Mouse (Mus musculus) forebrain, postnatal 0 days (tissue): ENCODE data around the gene Usp3. TPM values are rescaled to one million over a fixed set of nuclear protein-coding genes. Genes with fewer than 3 reads are reported as not detected.

Experiments
- ATAC-seq: fragments of 200-750 bp; cut with Nextera tagmentation; 2 replicates; pipeline ENCODE4 v1.8.0; 2017; ENCODE audit warnings: mild to moderate bottlenecking, moderate library complexity
- DNase-seq: peaks from one replicate; pipeline ENCODE4 v3.0.0-alpha.2; 2015
- H3K27ac ChIP-seq: fragments of 300-500 bp; sonication (generic); 2 replicates; pipeline ENCODE4 v1.5.1; 2014; ENCODE audit warnings: low read depth, mild to moderate bottlenecking, antibody characterized with exemption, low read length, moderate library complexity, mixed read lengths
- H3K27me3 ChIP-seq: fragments of 300-500 bp; sonication (generic); 2 replicates; pipeline ENCODE4 v1.6.1; 2014; ENCODE audit warnings: mild to moderate bottlenecking, low read length, mixed read lengths; ENCODE audit not compliant: insufficient read depth
- H3K36me3 ChIP-seq: fragments of 300-500 bp; sonication (generic); 2 replicates; pipeline ENCODE4 v1.6.1; 2014; ENCODE audit warnings: mild to moderate bottlenecking, moderate library complexity; ENCODE audit not compliant: insufficient read depth
- H3K4me1 ChIP-seq: fragments of 300-500 bp; sonication (generic); 2 replicates; pipeline ENCODE4 v1.6.1; 2014; ENCODE audit warnings: antibody characterized with exemption; ENCODE audit not compliant: insufficient read depth
- H3K4me2 ChIP-seq: fragments of 300-500 bp; sonication (generic); 2 replicates; pipeline ENCODE4 v1.6.1; 2014; ENCODE audit warnings: low read depth, mild to moderate bottlenecking, moderate library complexity
- H3K4me3 ChIP-seq: fragments of 300-500 bp; sonication (generic); 2 replicates; pipeline ENCODE4 v1.5.1; 2014; ENCODE audit warnings: low read depth, low read length, mixed read lengths
- H3K9ac ChIP-seq: fragments of 300-500 bp; sonication (generic); 2 replicates; pipeline ENCODE4 v1.6.1; 2014; ENCODE audit warnings: mild to moderate bottlenecking
- H3K9me3 ChIP-seq: fragments of 300-500 bp; sonication (generic); 2 replicates; pipeline ENCODE4 v1.6.1; 2016; ENCODE audit warnings: low read length
- CTCF ChIP-seq: sonication (generic); IDR thresholded peaks from 2 replicates; pipeline ENCODE4 v1.5.1; 2016; ENCODE audit warnings: antibody characterized with exemption, control low read depth, low read depth
- WGBS: fragments of 180-500 bp; shearing (Covaris S2); extraction: QIAGEN DNeasy Blood & Tissue Kit; methylation state at CpG from one replicate; pipeline ENCODE4 v1.1.7; 2014; 5-methylcytosine and 5-hydroxymethylcytosine counted together
- polyA plus RNA-seq: library from polyadenylated mRNA; unstranded; fragments of >200 nt; fragmentation: Nextera tagmentation; extraction: Ambion mirVana; gene quantifications from 2 replicates; pipeline ENCODE4 v1.2.1, GENCODE M21; 2015
- total RNA-seq: library from RNA; depleted of rRNA; stranded (reverse); fragments of >200 nt; gene quantifications from 2 replicates; pipeline ENCODE4 v1.2.3, GENCODE M21; 2014

Usp3 gene
- total and polyA plus RNA-seq, 2 experiments from 2014 or later, result 55.2 to 59.7 TPM

DNA sequence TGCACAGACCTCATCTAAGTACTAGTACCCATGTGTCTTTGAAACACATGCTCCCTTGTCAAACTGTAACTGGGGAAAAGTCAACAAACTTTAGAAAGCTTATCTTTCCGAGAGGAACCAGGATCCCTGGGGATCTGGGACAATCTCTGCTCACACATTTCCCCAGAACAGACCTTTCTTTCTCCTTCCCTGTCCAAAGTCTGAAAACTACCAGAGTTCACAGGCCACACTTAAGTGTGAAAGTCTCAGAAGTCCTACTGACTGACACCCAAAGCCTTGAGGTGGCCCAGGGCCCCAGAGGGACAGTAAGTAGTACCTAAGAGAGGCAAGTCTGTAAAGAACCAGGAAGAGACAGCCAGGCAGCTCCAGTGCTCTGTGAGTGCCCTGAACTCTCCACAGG, 31.9 kb upstream of the Usp3 start:
- ATAC-seq (no peak), DNase-seq (no peak)
- no peak overlapping the region for H3K9ac ChIP-seq
- H3K4me1 ChIP-seq, result no peaks in the 10 kb centered on the region
- H3K4me3 ChIP-seq, result no peak overlapping the region
- no peaks in the 10 kb centered on the region for H3K27me3 ChIP-seq
- WGBS, result 81% methylated on average over 1 of the region's 1 CpGs
- H3K36me3 ChIP-seq, result no peaks in the 10 kb centered on the region
- no peaks in the 10 kb centered on the region for H3K9me3 ChIP-seq
- H3K4me2 ChIP-seq, result no peak overlapping the region
- no peak overlapping the region for H3K27ac ChIP-seq
- no peak for TF ChIP-seq CTCF

DNA sequence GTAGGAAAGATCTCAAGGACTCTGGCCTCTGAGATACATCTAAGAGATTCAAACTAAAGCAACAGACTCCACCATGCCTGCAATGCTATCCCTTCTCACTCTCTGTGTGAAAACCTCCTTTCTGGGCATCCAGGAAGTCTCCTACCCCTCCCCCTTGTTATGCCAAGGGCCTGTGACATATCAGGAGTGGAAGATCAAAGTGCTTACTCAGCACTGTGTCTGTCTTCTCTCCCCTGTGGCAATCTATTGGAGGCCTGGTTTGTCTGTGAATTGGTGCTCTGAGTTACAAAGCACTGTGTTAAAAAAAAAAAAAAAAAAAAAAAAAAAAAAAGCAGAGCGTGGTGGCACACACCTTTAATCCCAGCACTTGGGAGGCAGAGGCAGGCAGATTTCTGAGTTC, 30.7 kb upstream of the Usp3 start:
- DNase-seq (no peak), ATAC-seq (no peak)
- H3K9ac ChIP-seq, result no peak overlapping the region
- no peaks in the 10 kb centered on the region for H3K27me3 ChIP-seq
- 100% methylated on average over 1 of the region's 1 CpGs for WGBS
- H3K4me2 ChIP-seq, result no peak overlapping the region
- H3K9me3 ChIP-seq, result no peaks in the 10 kb centered on the region
- no peak overlapping the region for H3K27ac ChIP-seq
- H3K4me1 ChIP-seq, result no peaks in the 10 kb centered on the region
- no peak overlapping the region for H3K4me3 ChIP-seq
- no peaks in the 10 kb centered on the region for H3K36me3 ChIP-seq
- no peak for TF ChIP-seq CTCF

DNA sequence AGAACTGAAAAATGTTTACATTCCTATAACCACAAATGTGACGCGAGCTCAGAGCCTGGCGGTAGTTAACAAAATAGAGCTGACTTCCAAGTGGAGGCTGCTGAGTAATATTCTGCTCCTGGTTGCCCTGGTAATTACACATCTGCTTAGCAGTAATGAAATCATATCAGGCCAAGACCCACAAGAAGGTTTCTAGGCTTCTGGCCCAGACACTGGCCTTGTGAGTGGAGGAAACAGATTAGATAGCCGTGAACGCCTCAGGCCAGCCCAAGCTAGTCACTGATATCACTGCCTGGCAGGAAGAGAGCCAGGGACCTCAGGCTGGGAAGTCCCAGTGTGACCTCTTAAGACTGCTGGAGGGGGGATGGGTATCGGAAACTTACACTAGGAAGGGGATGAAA, 27.6 kb upstream of the Usp3 start:
- H3K9me3 ChIP-seq, result no peaks in the 10 kb centered on the region
- no peaks in the 10 kb centered on the region for H3K4me1 ChIP-seq
- 46% methylated on average over 6 of the region's 6 CpGs for WGBS
- no peak for ATAC-seq
- no peak for DNase-seq
- H3K36me3 ChIP-seq, result no peaks in the 10 kb centered on the region
- no peak for TF ChIP-seq CTCF
- H3K9ac ChIP-seq, result no peak overlapping the region
- no peaks in the 10 kb centered on the region for H3K27me3 ChIP-seq
- no peak overlapping the region for H3K4me2 ChIP-seq
- H3K27ac ChIP-seq, result no peak overlapping the region
- no peak overlapping the region for H3K4me3 ChIP-seq

GRCm38 (mm10) chr9:66620055-66620454, 27.1 kb upstream of the Usp3 start:
- Histone ChIP-seq H3K9ac (no peak overlapping the region), H3K9me3 (no peaks in the 10 kb centered on the region), H3K27ac (no peak overlapping the region), H3K27me3 (no peaks in the 10 kb centered on the region), H3K4me2 (no peak overlapping the region), H3K4me3 (no peak overlapping the region), H3K4me1 (no peaks in the 10 kb centered on the region), H3K36me3 (no peaks in the 10 kb centered on the region)
- DNase-seq (no peak), ATAC-seq (no peak)
- WGBS, result 100% methylated on average over 1 of the region's 1 CpGs
- no peak for TF ChIP-seq CTCF

- DNase-seq, result no peak
Observed at GRCm38 (mm10) chr9:66617812-66618211, 24.9 kb upstream of the Usp3 start.

GRCm38 (mm10) chr9:66616858-66617257, 23.9 kb upstream of the Usp3 start:
- Histone ChIP-seq H3K4me3 (no peak overlapping the region), H3K4me2 (no peak overlapping the region), H3K27ac (no peak overlapping the region), H3K9ac (no peak overlapping the region), H3K4me1 (no peaks in the 10 kb centered on the region), H3K36me3 (no peaks in the 10 kb centered on the region), H3K27me3 (no peaks in the 10 kb centered on the region), H3K9me3 (no peaks in the 10 kb centered on the region)
- WGBS, result 78% methylated on average over 4 of the region's 4 CpGs
- ATAC-seq (no peak), DNase-seq (no peak)
- TF ChIP-seq CTCF, result no peak

More at GRCm38 (mm10) chr9:66617812-66618211, 24.9 kb upstream of the Usp3 start:
- Histone ChIP-seq H3K4me2 (no peak overlapping the region), H3K36me3 (no peaks in the 10 kb centered on the region), H3K27me3 (no peaks in the 10 kb centered on the region), H3K9me3 (no peaks in the 10 kb centered on the region), H3K27ac (no peak overlapping the region), H3K9ac (no peak overlapping the region), H3K4me1 (no peaks in the 10 kb centered on the region), H3K4me3 (no peak overlapping the region)
- no peak for ATAC-seq
- WGBS, result 98% methylated on average over 2 of the region's 2 CpGs
- 0 out of 2 replicates have a peak, but pooled peaks have one; percentile 3 for TF ChIP-seq CTCF

- Histone ChIP-seq H3K4me2 (no peak overlapping the region), H3K4me1 (peaks cover 4% of the 10 kb centered on the region; the same call in 1 of the 2 replicates), H3K27me3 (no peaks in the 10 kb centered on the region), H3K4me3 (no peak overlapping the region), H3K9me3 (no peaks in the 10 kb centered on the region), H3K9ac (no peak overlapping the region), H3K36me3 (no peaks in the 10 kb centered on the region), H3K27ac (no peak overlapping the region)
- ATAC-seq (no peak), DNase-seq (no peak)
- no peak for TF ChIP-seq CTCF
- WGBS, result 69% methylated on average over 9 of the region's 9 CpGs
Observed at GRCm38 (mm10) chr9:66615141-66615540, 22.2 kb upstream of the Usp3 start.

- no peak for ATAC-seq
- H3K27ac ChIP-seq, result no peak overlapping the region
Observed at GRCm38 (mm10) chr9:66614547-66614946, 21.6 kb upstream of the Usp3 start.

More at GRCm38 (mm10) chr9:66614547-66614946, 21.6 kb upstream of the Usp3 start:
- H3K4me1 ChIP-seq, result peaks cover 4% of the 10 kb centered on the region; the same call in 1 of the 2 replicates
- no peak overlapping the region for H3K4me3 ChIP-seq
- 69% methylated on average over 7 of the region's 7 CpGs for WGBS
- no peaks in the 10 kb centered on the region for H3K36me3 ChIP-seq
- H3K9me3 ChIP-seq, result no peaks in the 10 kb centered on the region
- no peak overlapping the region for H3K9ac ChIP-seq
- no peak for DNase-seq
- H3K4me2 ChIP-seq, result no peak overlapping the region
- no peak for TF ChIP-seq CTCF
- no peaks in the 10 kb centered on the region for H3K27me3 ChIP-seq
